Mouse (Mus musculus): ENCODE data around the gene Foxi2. TPM values are rescaled to one million over a fixed set of nuclear protein-coding genes. Genes with fewer than 3 reads are reported as not detected.

Foxi2 gene
- total RNA-seq, 2 experiments from 2014 or later = not detected

Other genes starting within 250 kb of the Foxi2 start
- gene Nps, start 151.6 kb upstream of the Foxi2 start, total RNA-seq (2021) = not detected
- gene Clrn3, start 118.3 kb downstream of the Foxi2 start, total RNA-seq (2021) = not detected
- gene Ptpre, start 127.2 kb downstream of the Foxi2 start, total RNA-seq (2021) = 1 to 10 TPM; 5.0 to 6.1 TPM

Measured in heart, postnatal 10 days (tissue).